Mouse (Mus musculus) gastrocnemius, adult 18-20 months (tissue): ENCODE data around the gene Gm9945. TPM values are rescaled to one million over a fixed set of nuclear protein-coding genes. Genes with fewer than 3 reads are reported as not detected.

Experiments
- DNase-seq: peaks from one replicate; pipeline ENCODE4 v3.0.0; 2021; ENCODE audit warnings: low spot score
- total RNA-seq, 2 experiments: library from RNA; stranded (reverse); gene quantifications; 2 replicates each; pipeline ENCODE4 v1.2.3; 2021

The Gm9945 gene
- total RNA-seq, 2 experiments from 2014 or later, result not detected

DNA sequence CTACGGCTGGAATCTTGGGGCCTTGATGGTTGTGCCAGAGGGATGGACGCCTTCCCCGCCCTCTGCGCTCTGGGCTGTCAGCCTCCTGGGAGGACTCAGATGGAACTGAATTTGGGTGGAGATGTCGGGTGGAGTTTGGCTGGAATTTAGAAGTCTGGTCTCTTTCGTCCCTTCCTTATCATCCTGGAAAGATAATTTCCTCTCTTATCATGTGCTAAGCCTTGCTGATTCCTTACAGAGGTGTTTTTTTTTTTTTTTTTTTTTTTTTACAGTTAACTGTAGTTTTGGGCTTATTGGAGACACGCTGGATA is 41.8 kb downstream of the Gm9945 start:
- DNase-seq, result peak; percentile 66

DNA sequence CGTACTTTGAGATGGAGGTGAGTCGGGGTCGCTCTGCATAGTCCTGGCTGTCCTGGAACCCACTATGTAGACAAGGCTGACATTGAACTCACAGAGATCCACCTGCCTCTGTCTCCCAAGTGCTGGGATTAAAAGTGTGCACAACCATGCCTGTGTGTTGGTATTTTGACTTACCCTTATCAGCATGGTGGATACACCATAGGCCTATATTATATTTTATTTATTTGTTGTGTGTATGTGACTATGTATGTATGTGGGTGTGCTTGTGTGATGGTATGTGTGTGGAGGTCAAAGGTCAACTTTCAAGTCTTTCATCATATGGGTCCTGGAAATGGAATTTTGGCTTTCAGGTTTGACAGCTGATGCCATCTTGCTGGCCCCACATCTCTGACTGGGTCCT is 42.4 kb downstream of the Gm9945 start:
- DNase-seq, result no peak

DNA sequence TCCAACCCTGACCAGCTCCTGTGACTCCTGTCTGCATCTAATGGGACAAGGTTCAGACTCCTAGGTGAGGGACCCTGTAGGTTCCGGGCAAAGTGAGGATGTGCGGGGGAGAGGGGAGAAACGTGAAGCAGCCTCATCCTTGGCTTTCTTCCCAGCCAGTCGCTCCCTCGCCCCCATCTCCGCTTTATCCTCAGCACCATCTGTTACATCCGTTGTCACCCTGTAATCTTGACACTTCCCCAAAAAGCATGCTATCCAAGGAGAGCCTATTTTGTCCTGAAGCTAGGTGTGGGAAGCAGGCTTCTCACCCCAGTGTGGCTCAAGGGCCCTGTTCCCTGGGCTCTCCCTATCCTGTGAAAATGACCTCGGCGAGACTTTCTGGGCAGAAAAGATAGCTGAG is 43.0 kb downstream of the Gm9945 start:
- DNase-seq, result no peak

DNA sequence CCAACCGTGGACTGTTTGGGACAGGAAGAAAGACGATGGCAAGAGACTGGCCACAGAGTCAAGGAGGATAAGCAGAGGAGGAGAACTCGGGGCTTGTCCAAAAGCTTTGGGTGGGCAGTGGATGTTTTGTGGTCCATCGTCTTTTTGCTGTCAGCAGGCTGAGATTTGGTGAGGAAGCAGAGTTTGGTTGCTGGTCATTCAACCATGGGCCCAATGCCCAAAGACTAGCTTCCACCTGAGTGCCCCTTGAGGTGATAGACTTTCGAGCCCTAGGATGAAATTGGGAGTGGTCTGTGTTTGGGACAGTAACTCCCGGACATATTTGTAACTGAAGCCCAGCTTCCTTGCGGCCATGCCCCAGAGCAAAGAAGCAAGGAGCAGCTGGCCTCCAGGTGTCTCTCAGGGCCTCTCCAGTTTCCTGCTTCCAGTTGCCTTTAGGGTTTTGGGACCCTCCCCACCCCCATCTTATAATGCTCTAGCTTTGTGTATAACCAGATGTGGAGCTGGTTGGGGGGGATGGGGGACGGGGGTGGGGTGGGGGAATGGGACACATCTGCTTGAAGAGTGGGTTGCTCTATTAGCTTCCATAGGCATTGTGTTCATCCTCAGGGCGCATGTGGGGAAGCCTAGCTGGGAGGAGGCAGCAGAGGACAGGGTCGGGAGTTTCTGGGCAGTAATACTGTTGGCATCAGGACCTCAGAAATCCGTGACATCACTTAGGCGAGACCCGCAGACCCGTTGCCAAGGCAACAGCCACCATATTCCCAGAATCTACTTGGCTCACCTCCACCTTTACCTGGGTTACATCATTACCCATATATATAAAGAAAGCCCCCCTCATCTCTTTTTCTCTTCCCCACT is 43.8 kb downstream of the Gm9945 start:
- no peak for DNase-seq

DNA sequence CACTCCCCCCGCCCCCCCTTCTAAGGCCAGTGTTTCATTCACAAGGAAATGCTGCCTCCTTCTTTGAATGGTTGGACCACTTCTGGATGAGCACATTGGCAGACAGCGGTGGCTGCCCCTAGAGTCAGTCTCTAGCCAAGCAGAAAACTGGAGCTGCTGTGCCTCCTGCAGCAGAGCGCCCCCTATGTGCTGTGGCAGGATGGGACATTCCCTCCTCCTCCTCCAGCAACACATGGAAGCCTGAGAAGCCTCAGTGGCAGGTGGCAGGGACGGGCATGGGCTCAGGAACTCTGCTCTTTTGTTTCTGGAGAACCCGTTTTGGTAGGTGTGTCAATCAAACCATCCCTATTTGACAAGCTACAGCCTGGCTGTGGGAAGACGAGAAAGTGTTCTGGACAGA is 44.9 kb downstream of the Gm9945 start:
- no peak for DNase-seq

- DNase-seq, result peak; percentile 56
Measured at GRCm38 (mm10) chr11:53525461-53525860, 45.5 kb downstream of the Gm9945 start.

GRCm38 (mm10) chr11:53528397-53529252 is 48.7 kb downstream of the Gm9945 start:
- no peak for DNase-seq

GRCm38 (mm10) chr11:53529253-53529557 is 49.2 kb downstream of the Gm9945 start:
- DNase-seq, result peak; percentile 81

GRCm38 (mm10) chr11:53530001-53530400 is 50.0 kb downstream of the Gm9945 start:
- DNase-seq, result no peak

Other genes starting within 250 kb of the Gm9945 start
- gene Hspa4, start 179.7 kb upstream of the Gm9945 start, total RNA-seq, result 10 to 100 TPM; 74.3 to 95.8 TPM
- 1 to 10 TPM; 7.4 to 7.8 TPM for gene Zcchc10, start 155.5 kb upstream of the Gm9945 start, total RNA-seq
- gene Aff4, start 129.3 kb upstream of the Gm9945 start, total RNA-seq, result 10 to 100 TPM; 90.1 to 93.8 TPM
- gene Leap2, start 57.0 kb upstream of the Gm9945 start, total RNA-seq, result not detected
- gene Uqcrq, start 49.3 kb upstream of the Gm9945 start, total RNA-seq, result 1,000 to 10,000 TPM; 1,298 to 1,311 TPM
- under 1 TPM; 0.11 to 0.17 TPM for gene Gdf9, start 49.1 kb upstream of the Gm9945 start, total RNA-seq
- not detected for gene Gm10447, start 23.1 kb upstream of the Gm9945 start, total RNA-seq
- gene Shroom1, start 23.0 kb upstream of the Gm9945 start, total RNA-seq, result under 1 TPM; 0.71 to 0.73 TPM
- gene Gm9837, start 9.7 kb upstream of the Gm9945 start, total RNA-seq, result not detected
- under 1 TPM; 0.07 TPM for gene Sowaha, start 108 bp downstream of the Gm9945 start, total RNA-seq
- gene Sept8, start 39.1 kb downstream of the Gm9945 start, total RNA-seq, result 10 to 100 TPM in 1 of 2 experiments, 1 to 10 TPM in 1; 8.4 to 10.3 TPM
- 1 to 10 TPM; 4.5 to 5.0 TPM for gene Kif3a, start 87.2 kb downstream of the Gm9945 start, total RNA-seq
- not detected for gene Il4, start 138.5 kb downstream of the Gm9945 start, total RNA-seq
- not detected for gene Il13, start 154.5 kb downstream of the Gm9945 start, total RNA-seq
- 1 to 10 TPM; 4.3 to 5.4 TPM for gene Rad50, start 227.2 kb downstream of the Gm9945 start, total RNA-seq
- not detected for gene Il5, start 240.6 kb downstream of the Gm9945 start, total RNA-seq